Mouse (Mus musculus) testis, adult 2 months (tissue): ENCODE measurements at regions not wholly inside any gene's neighbourhood (a gene's known extent, or its start where the extent isn't known, plus 50 kb on each side); places are given as distances from the start of the nearest gene placed in this dataset.

Source experiments
- CTCF ChIP-seq: fragments of 200-500 bp; IDR thresholded peaks from 2 replicates; pipeline ENCODE4 v1.5.1; 2012; ENCODE audit warnings: low read depth, mild to moderate bottlenecking, inconsistent platforms, low read length, moderate library complexity; ENCODE audit not compliant: control insufficient read depth, insufficient read depth, insufficient replicate concordance
- POLR2A ChIP-seq: fragments of 200-500 bp; IDR thresholded peaks from 2 replicates; pipeline ENCODE4 v1.6.1; 2012; ENCODE audit warnings: low read depth, mild to moderate bottlenecking, inconsistent platforms, low read length, moderate library complexity; ENCODE audit not compliant: control insufficient read depth

DNA sequence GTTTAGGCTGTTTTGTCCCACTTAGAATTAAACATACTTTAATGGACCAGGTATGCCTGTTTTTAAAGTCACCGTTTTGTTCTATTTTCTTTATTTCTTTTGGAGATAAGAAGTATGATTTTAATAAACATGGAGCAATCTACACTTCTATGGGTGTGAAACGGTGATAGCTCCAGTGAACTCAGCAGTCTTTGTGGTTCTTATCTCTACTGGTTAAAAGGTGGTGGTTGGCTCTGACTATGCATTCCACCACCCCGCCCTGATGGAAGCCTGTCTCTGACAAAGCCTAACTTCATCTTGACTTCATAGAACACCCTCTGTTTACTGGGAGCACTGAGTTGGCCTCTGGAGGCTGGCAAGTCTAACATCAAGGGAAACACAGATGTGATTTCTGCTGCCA is 407.3 kb upstream of the Nox3 start:
- no peak for TF ChIP-seq CTCF
- no peak for TF ChIP-seq POLR2A
